Mouse (Mus musculus) megakaryocyte, embryonic 14.5 days (primary cell): Measurements from ENCODE around the gene Tulp4.
"Not testable (repeated sequence)": the region's sequence is repeated elsewhere in the genome, so short reads cannot be mapped to it uniquely, and the experiment has no call there.

Source experiments
- FLI1 ChIP-seq: IDR thresholded peaks from 2 replicates; pipeline ENCODE4 v1.6.1; 2012; ENCODE audit warnings: low read length, inconsistent platforms, mixed read lengths
- GATA1 ChIP-seq: IDR thresholded peaks from 3 replicates; pipeline ENCODE4 v1.6.1; 2012; ENCODE audit warnings: mixed read lengths, low read length, inconsistent platforms, borderline replicate concordance

DNA sequence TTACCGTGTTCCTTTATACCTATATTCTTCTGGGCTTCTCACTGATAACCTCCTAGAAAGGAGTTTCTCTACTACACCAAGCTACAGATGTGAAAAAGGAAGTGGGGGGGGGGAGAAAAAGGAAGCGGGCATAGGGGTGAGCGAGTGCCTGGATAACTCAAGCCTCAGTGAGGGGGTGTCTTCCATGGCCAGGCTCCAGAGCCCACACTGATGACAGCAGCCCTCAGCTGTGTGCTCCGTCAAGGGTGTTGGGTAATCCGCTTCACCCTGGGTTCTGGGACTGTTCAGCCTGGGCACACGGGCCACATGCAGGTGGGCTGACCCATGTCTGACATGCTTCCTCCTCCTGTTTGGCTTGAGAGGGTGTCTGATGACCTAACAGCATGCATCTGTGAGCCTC lies 165.7 kb downstream of the Tulp4 start:
- TF ChIP-seq FLI1, GATA1: not testable (repeated sequence)
